Mouse (Mus musculus): ENCODE results near the gene Fam187b. TPM values are rescaled to one million over a fixed set of nuclear protein-coding genes. Genes with fewer than 3 reads are reported as not detected.

Gene Fam187b
- total RNA-seq, 2 experiments from 2014 or later, result 0.23 to 0.38 TPM

DNA sequence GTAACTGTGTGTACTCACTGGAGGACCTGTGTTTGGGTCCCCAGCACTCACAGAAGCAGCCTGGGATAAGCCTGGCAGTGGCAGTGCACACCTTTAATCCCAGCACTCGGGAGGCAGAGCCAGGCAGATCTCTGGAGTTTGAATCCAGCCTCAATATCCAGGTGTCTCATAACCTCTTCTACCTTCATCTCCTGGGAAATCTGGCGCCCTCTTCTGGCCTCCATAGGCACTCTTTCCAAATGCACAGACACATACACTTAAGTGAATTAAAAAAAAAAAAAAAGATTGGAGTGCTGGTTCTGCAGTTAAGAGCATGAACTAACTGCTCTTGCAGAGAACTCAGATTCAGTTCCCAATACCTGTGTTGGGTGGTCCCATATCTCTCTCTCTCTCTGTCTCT is 57.1 kb downstream of the Fam187b start:
- DNase-seq (ENCODE audit: extremely low spot score in 1 of 2, low spot score in 2 of 2), result no peak
- TF ChIP-seq CTCF (IDR thresholded peaks at IDR 0.05), result peak; percentile 24
- intact Hi-C loops (cut with DNase I), result loop anchor here (5.0 kb wide), 1 partner anchor 63 kb away; no protein-coding TSS in a partner anchor
- Histone ChIP-seq H3K4me3 (no peak overlapping the region), H3K27ac (no peak overlapping the region)

DNA sequence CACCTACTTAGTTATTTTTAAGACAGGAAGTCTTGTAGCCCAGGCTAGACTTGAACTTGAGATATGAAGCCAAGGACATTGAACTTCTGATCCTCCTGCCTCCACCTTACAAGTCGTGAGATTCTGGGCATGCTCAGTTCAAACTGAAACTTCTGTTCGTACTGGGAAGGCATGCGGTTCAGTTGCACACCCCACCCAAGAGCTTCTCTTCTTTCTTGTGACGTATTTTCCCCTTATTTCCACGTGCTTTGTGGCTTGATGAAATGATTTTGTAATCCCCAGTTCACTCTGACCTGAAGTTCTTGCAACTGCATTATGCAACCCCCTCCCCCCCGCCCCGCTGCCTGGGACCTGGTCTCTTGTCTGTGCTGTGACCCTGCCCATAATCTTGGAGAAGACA is 58.1 kb downstream of the Fam187b start:
- no peak overlapping the region for H3K4me3 ChIP-seq
- no peak overlapping the region for H3K27ac ChIP-seq
- intact Hi-C loops (cut with DNase I), result loop anchor here (5.0 kb wide), 1 partner anchor 64 kb away; no protein-coding TSS in a partner anchor
- no peak for DNase-seq (ENCODE audit: extremely low spot score in 1 of 2, low spot score in 2 of 2)
- no peak for TF ChIP-seq CTCF (IDR thresholded peaks at IDR 0.05)

DNA sequence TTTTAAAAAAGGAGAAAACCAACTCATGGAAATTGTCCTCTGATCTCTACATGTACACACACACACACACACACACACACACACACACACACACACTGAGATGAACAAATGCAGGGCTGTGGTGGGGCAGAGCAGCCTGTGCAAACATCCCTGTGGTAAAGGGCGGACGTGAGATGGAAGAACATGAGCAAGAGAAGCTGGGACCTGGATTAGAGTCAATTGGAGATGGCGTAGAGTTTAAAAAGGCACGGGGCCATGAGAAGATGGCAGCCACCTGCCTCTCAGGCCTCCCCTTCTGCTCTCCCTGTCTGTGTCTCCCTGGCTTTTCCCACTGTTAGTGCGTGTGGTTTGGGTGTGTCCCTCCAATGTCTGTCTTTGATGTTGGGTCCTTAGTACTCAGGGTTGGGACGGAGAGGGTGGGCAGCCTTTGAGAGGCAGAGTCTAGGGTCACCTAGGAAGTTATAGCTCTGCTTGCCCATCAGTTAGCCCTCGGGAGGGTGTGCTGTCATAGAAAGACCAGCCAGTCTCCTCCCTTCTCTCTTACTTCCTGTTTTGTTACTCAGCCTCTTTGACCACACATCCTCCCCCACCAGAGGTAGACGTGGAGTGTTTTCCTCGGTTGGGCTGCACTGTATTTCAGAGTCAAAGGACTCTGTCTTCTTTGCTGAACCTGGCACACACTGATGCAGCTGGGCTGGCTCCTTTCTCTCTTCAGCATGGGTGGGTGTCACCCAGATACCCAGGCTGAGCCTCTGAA is 60.0 kb downstream of the Fam187b start:
- no peak overlapping the region for H3K4me3 ChIP-seq
- no peak for DNase-seq (ENCODE audit: extremely low spot score in 1 of 2, low spot score in 2 of 2)
- intact Hi-C loops (cut with DNase I), result loop anchor here (5.0 kb wide), 1 partner anchor 66 kb away; no protein-coding TSS in a partner anchor
- TF ChIP-seq CTCF (IDR thresholded peaks at IDR 0.05), result no peak
- H3K27ac ChIP-seq, result no peak overlapping the region

DNA sequence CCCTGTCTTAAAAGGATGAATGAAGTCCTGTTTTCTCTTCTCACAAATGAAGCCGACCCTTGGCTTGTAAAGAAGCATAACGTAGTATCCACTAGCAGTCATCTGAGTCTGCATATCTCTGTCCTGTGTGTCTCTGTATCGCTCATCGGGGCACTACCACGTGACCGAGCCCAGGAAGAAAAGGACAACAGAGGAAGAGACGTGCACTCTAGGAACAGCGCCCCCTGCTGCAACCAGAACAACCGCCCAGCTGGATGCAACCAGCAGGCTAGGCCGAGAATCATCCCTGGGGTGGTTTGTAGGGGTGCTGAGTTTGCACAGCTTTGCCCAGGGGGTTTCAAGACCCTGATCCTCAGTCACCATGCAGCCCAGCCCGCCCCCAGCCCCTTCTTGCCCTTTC is 61.2 kb downstream of the Fam187b start:
- DNase-seq (ENCODE audit: extremely low spot score in 1 of 2, low spot score in 2 of 2), result no peak
- Histone ChIP-seq H3K4me3 (no peak overlapping the region), H3K27ac (no peak overlapping the region)
- peak; percentile 46 for TF ChIP-seq CTCF (IDR thresholded peaks at IDR 0.05)
- intact Hi-C loops (cut with DNase I), result loop anchor here (5.0 kb wide), 1 partner anchor 67 kb away; no protein-coding TSS in a partner anchor

- DNase-seq (ENCODE audit: extremely low spot score in 1 of 2, low spot score in 2 of 2), result no peak
- no peak for TF ChIP-seq CTCF (IDR thresholded peaks at IDR 0.05)
- Histone ChIP-seq H3K27ac (no peak overlapping the region), H3K4me3 (no peak overlapping the region)
- intact Hi-C loops (cut with DNase I), result no loop called here
These were observed 61.7 kb downstream of the Fam187b start for GRCm38 (mm10) chr7:31035291-31035690.

- no peak overlapping the region for H3K27ac ChIP-seq
- DNase-seq (ENCODE audit: extremely low spot score in 1 of 2, low spot score in 2 of 2), result no peak
- H3K4me3 ChIP-seq, result no peak overlapping the region
- intact Hi-C loops (cut with DNase I), result no loop called here
- no peak for TF ChIP-seq CTCF (IDR thresholded peaks at IDR 0.05)
These were observed 63.3 kb downstream of the Fam187b start for GRCm38 (mm10) chr7:31036917-31037316.

DNA sequence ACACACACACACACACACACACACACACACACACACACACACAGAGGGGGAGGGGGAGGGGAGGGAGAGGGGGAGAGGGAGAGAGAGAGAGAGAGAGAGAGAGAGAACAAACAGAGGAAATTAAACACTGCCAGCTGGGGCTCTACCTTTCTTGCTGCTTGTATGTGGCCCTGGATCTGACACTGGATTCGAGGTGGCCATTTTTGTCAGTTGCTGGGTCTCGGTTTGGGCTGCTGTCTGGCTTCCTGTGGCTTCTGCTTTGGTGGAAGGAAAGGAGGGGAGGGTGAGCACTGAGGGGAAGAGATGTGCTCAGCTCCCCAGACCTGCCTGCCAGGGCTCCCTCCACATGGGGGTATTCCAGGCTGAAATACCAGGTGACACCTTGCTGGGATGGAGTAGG is 64.1 kb downstream of the Fam187b start:
- no peak overlapping the region for H3K27ac ChIP-seq
- no peak for TF ChIP-seq CTCF (IDR thresholded peaks at IDR 0.05)
- H3K4me3 ChIP-seq, result no peak overlapping the region
- DNase-seq (ENCODE audit: extremely low spot score in 1 of 2, low spot score in 2 of 2), result no peak
- intact Hi-C loops (cut with DNase I), result no loop called here

GRCm38 (mm10) chr7:31039011-31039410 is 65.4 kb downstream of the Fam187b start:
- Histone ChIP-seq H3K4me3 (no peak overlapping the region), H3K27ac (no peak overlapping the region)
- intact Hi-C loops (cut with DNase I), result no loop called here
- DNase-seq (ENCODE audit: extremely low spot score in 1 of 2, low spot score in 2 of 2), result no peak
- no peak for TF ChIP-seq CTCF (IDR thresholded peaks at IDR 0.05)

Other genes with a start within 250 kb of the Fam187b start
- 100 to 1,000 TPM; 119 to 127 TPM for gene Tmem147, start 244.2 kb upstream of the Fam187b start, total RNA-seq (2021)
- gene Gapdhs, start 230.1 kb upstream of the Fam187b start, total RNA-seq (2021), result not detected
- gene Sbsn, start 222.3 kb upstream of the Fam187b start, total RNA-seq (2021), result 1 to 10 TPM; 7.8 to 8.7 TPM
- gene Dmkn, start 210.0 kb upstream of the Fam187b start, total RNA-seq (2021), result 1 to 10 TPM; 1.9 to 2.1 TPM
- not detected for gene Krtdap, start 185.9 kb upstream of the Fam187b start, total RNA-seq (2021)
- gene Ffar2, start 150.0 kb upstream of the Fam187b start, total RNA-seq (2021), result not detected
- not detected for gene Ffar3, start 117.6 kb upstream of the Fam187b start, total RNA-seq (2021)
- not detected for gene Ffar1, start 112.2 kb upstream of the Fam187b start, total RNA-seq (2021)
- not detected for gene Cd22, start 93.4 kb upstream of the Fam187b start, total RNA-seq (2021)
- 10 to 100 TPM; 91.1 to 93.1 TPM for gene Mag, start 58.9 kb upstream of the Fam187b start, total RNA-seq (2021)
- not detected for gene Hamp2, start 49.1 kb upstream of the Fam187b start, total RNA-seq (2021)
- not detected for gene Hamp, start 29.8 kb upstream of the Fam187b start, total RNA-seq (2021)
- gene Usf2, start 17.0 kb upstream of the Fam187b start, total RNA-seq (2021), result 100 to 1,000 TPM; 131 to 134 TPM
- 10 to 100 TPM; 10.1 to 10.2 TPM for gene Lsr, start 326 bp upstream of the Fam187b start, total RNA-seq (2021)
- 10 to 100 TPM; 34.1 to 39.0 TPM for gene Fxyd5, start 68.7 kb downstream of the Fam187b start, total RNA-seq (2021)
- gene Fxyd7, start 77.7 kb downstream of the Fam187b start, total RNA-seq (2021), result 100 to 1,000 TPM; 174 to 184 TPM
- gene Fxyd1, start 83.4 kb downstream of the Fam187b start, total RNA-seq (2021), result 10 to 100 TPM; 72.8 to 79.1 TPM
- 10 to 100 TPM; 28.9 to 34.1 TPM for gene Lgi4, start 85.6 kb downstream of the Fam187b start, total RNA-seq (2021)
- not detected for gene Fxyd3, start 102.9 kb downstream of the Fam187b start, total RNA-seq (2021)
- gene Hpn, start 141.5 kb downstream of the Fam187b start, total RNA-seq (2021), result 1 to 10 TPM; 2.5 to 8.3 TPM
- gene Scn1b, start 153.2 kb downstream of the Fam187b start, total RNA-seq (2021), result 100 to 1,000 TPM; 737 to 759 TPM
- gene Gramd1a, start 182.1 kb downstream of the Fam187b start, total RNA-seq (2021), result 100 to 1,000 TPM; 107 to 118 TPM